Mouse (Mus musculus): ENCODE measurements at regions not wholly inside any gene's neighbourhood (a gene's known extent, or its start where the extent isn't known, plus 50 kb on each side); places are given as distances from the start of the nearest gene placed in this dataset.
"Not testable (repeated sequence)": the region's sequence is repeated elsewhere in the genome, so short reads cannot be mapped to it uniquely, and the experiment has no call there.

DNA sequence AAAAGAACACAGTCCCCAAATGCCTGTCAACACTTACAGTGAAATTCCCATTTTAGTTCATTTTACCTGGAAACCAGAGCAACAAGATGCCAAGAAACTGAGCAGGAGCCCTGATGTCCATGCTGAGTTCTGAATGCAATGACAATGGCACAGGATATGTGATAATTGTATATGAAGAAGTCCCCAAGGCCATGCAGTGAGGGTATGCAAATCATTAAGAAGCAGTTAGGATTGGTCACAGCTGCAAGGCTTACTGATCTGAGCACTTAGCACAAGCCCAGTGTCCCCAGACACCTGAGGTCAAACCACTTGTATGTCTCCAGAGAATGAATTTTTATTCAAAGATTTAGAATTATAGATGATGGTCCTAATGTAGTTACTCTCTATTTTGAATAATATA lies 419.0 kb upstream of the Tacstd2 start:
- not testable (repeated sequence) for ATAC-seq (ENCODE audit: borderline replicate concordance, extremely low read depth, low FRiP score, low TSS enrichment); H3K9me3 ChIP-seq; H3K36me3 ChIP-seq; H3K4me1 ChIP-seq; H3K27me3 ChIP-seq; H3K4me3 ChIP-seq; H3K27ac ChIP-seq; H3K4me2 ChIP-seq; H3K9ac ChIP-seq

DNA sequence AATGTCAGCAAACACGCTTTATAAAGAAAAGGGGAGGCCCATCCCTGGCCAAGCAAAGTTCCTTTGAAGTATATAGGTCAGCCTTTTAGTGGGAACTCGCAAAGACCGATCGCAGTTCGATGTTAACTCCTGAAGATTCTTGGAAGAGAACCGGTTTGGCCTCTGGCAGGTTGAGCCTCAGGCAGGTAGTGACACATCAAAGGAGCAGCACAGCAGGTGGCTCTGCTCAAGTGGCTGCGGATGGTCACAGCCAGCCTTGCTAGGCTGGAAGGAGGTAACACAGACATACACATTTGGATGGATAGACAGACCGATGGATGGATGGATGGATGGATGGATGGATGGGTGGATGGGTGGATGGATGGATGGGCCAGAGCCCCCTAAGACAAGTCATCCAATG lies 395.9 kb upstream of the Tacstd2 start:
- not testable (repeated sequence) for H3K27ac ChIP-seq; H3K36me3 ChIP-seq; H3K4me2 ChIP-seq; ATAC-seq (ENCODE audit: borderline replicate concordance, extremely low read depth, low FRiP score, low TSS enrichment); H3K4me3 ChIP-seq; H3K9me3 ChIP-seq; H3K9ac ChIP-seq; H3K4me1 ChIP-seq; H3K27me3 ChIP-seq
- 23% methylated on average over 8 of the region's 8 CpGs for WGBS

DNA sequence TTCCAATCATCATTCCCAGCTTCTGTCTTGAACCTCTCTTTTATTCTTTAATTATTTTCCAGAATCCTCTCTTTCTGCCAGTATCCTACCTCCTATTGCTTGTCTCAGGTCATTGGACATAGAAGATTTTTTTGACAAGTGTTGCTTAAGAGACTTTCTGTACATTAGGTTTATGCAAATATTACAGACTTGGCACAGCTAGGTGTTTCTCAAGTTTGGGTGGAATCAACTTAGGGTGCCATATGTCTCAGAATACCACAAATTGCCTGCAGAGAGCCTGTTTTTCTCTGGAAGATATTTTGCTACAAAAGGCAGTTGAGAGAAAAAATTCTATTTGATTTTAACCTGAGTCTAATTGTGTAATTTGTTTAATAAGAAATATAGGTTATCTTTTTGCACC lies 386.9 kb upstream of the Tacstd2 start:
- Histone ChIP-seq H3K4me2 (no peak overlapping the region), H3K27me3 (no peaks in the 10 kb centered on the region), H3K4me1 (no peaks in the 10 kb centered on the region), H3K36me3 (no peaks in the 10 kb centered on the region), H3K27ac (no peak overlapping the region), H3K4me3 (no peak overlapping the region), H3K9me3 (no peaks in the 10 kb centered on the region), H3K9ac (no peak overlapping the region)
- ATAC-seq (ENCODE audit: borderline replicate concordance, extremely low read depth, low FRiP score, low TSS enrichment): no peak

DNA sequence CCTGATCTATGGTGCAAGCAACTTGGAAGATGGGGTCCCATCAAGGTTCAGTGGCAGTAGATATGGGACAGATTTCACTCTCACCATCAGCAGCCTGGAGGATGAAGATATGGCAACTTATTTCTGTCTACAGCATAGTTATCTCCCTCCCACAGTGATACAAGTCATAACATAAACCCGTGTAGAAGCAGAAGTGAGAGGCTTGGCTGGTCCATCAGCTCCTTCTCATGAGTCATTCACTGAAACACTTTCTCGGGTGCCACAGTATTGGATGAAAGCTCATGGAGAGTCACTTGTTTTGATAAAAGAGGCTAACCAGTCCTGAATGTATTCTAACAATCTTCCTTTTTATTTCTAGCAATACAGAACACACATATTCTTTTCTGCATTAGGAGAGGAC lies 378.3 kb upstream of the Tacstd2 start:
- no peaks in the 10 kb centered on the region for H3K9me3 ChIP-seq
- 35% methylated on average over 2 of the region's 2 CpGs for WGBS
- ATAC-seq (ENCODE audit: borderline replicate concordance, extremely low read depth, low FRiP score, low TSS enrichment): no peak

DNA sequence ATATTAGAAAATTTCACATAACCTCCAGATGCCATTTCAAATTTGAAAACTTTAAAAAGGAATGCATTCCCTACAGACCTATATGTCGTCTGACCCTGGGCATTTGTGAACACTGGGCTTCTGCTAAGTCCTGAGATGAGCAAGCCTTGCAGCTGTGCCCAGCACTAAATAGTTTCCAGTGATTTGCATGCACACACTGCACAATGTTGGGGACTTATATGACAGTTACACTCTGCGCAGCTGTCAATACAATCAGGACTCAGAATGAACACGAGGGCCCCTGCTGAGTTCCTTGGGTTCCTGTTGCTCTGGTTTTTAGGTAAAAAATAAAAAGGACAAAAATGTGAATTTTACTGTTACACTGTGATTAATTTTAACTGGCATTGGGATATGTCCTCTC lies 377.7 kb upstream of the Tacstd2 start:
- H3K27ac ChIP-seq: no peak overlapping the region
- H3K4me2 ChIP-seq: no peak overlapping the region
- H3K9me3 ChIP-seq: no peaks in the 10 kb centered on the region
- H3K4me3 ChIP-seq: no peak overlapping the region
- no peaks in the 10 kb centered on the region for H3K4me1 ChIP-seq
- ATAC-seq (ENCODE audit: borderline replicate concordance, extremely low read depth, low FRiP score, low TSS enrichment): no peak
- no peaks in the 10 kb centered on the region for H3K27me3 ChIP-seq
- H3K36me3 ChIP-seq: no peaks in the 10 kb centered on the region
- H3K9ac ChIP-seq: no peak overlapping the region
- WGBS: 78% methylated on average over 3 of the region's 3 CpGs

More for the DNA sequence above, 378.3 kb upstream of the Tacstd2 start:
- no peaks in the 10 kb centered on the region for H3K4me1 ChIP-seq
- no peak overlapping the region for H3K27ac ChIP-seq
- no peak overlapping the region for H3K9ac ChIP-seq
- no peak overlapping the region for H3K4me2 ChIP-seq
- no peaks in the 10 kb centered on the region for H3K27me3 ChIP-seq
- H3K4me3 ChIP-seq: no peak overlapping the region
- no peaks in the 10 kb centered on the region for H3K36me3 ChIP-seq

DNA sequence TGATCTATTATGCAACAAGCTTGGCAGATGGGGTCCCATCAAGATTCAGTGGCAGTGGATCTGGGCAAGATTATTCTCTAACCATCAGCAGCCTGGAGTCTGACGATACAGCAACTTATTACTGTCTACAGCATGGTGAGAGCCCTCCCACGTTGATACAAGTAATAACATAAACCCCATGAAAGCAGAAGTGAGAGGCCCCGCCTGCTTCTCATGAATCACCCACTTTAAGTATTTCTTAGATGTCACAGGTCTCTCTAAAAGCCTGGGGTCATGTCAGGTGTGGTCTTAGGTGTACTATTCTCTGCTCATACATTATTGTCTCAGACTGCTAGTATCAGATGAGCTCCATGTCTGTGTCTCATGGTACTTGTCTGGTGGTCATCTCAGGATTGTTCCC lies 360.9 kb upstream of the Tacstd2 start:
- no peak overlapping the region for H3K4me2 ChIP-seq
- WGBS: 67% methylated on average over 3 of the region's 3 CpGs
- no peak for ATAC-seq (ENCODE audit: borderline replicate concordance, extremely low read depth, low FRiP score, low TSS enrichment)
- no peaks in the 10 kb centered on the region for H3K27me3 ChIP-seq
- H3K4me3 ChIP-seq: no peak overlapping the region
- no peak overlapping the region for H3K27ac ChIP-seq
- no peak overlapping the region for H3K9ac ChIP-seq
- no peaks in the 10 kb centered on the region for H3K36me3 ChIP-seq
- H3K9me3 ChIP-seq: no peaks in the 10 kb centered on the region
- H3K4me1 ChIP-seq: no peaks in the 10 kb centered on the region

DNA sequence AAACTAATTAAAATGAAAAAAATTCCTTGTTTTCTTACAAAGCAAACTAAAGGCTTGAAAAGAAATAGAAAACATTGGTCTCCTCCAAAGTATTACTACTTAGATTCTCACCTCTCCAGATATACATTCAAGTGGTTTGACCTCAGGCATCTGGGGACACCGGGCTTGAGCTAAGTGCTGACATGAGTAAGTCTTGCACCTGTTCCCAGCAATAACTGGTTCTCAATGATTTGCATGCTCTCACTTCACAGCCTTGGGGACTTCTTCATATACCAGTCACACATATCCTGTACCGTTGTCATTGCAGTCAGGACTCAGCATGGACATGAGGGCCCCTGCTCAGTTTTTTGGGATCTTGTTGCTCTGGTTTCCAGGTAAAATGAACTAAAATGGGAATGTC lies 360.3 kb upstream of the Tacstd2 start:
- no peaks in the 10 kb centered on the region for H3K27me3 ChIP-seq
- no peak overlapping the region for H3K4me3 ChIP-seq
- ATAC-seq (ENCODE audit: borderline replicate concordance, extremely low read depth, low FRiP score, low TSS enrichment): no peak
- WGBS: 84% methylated on average over 2 of the region's 2 CpGs
- H3K9me3 ChIP-seq: no peaks in the 10 kb centered on the region
- no peak overlapping the region for H3K4me2 ChIP-seq
- H3K9ac ChIP-seq: no peak overlapping the region
- H3K27ac ChIP-seq: no peak overlapping the region
- no peaks in the 10 kb centered on the region for H3K4me1 ChIP-seq
- H3K36me3 ChIP-seq: no peaks in the 10 kb centered on the region

DNA sequence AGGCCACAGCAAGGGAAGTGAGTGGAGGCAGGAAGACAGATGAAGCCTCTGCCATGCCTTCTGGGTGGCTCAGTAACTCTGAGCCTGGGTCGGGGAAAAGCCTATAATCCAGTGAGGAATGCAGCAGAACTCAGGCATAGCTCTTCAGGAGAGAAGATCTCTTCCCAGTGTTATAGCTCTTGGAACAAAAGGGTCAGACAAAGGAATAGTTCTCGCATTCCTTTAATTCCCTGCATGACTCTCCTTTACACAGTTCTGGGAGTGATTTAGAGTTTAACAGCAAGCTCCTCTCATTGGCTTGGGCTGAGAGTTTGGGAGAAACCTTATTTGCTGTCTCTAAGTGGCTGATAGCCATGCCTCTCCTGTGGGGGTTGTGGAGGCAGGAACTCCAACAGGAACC lies 352.0 kb upstream of the Tacstd2 start:
- H3K9me3 ChIP-seq: no peaks in the 10 kb centered on the region
- ATAC-seq (ENCODE audit: borderline replicate concordance, extremely low read depth, low FRiP score, low TSS enrichment): no peak
- H3K4me3 ChIP-seq: no peak overlapping the region
- 63% methylated on average over 2 of the region's 2 CpGs for WGBS
- H3K36me3 ChIP-seq: no peaks in the 10 kb centered on the region
- H3K9ac ChIP-seq: no peak overlapping the region
- no peak overlapping the region for H3K27ac ChIP-seq
- H3K27me3 ChIP-seq: no peaks in the 10 kb centered on the region
- no peaks in the 10 kb centered on the region for H3K4me1 ChIP-seq
- H3K4me2 ChIP-seq: no peak overlapping the region

DNA sequence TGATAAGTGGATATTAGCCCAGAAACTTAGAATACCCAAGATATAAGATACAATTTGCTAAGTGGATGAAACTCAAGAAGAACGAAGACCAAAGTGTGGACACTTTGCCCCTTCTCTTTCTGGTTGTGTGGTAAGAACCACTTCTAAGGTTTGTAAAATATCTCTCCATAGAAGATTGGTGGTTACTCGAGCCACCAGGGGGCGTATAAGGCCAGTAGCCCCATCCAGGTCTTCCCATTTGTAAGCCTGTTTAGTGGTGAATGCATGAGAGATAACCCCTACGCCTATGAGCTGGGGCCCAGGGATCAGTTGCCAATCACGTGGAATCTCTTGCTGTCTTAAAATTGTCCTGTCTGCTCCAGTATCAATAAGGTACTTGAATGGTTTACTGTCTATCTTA lies 349.3 kb upstream of the Tacstd2 start:
- no peak for ATAC-seq (ENCODE audit: borderline replicate concordance, extremely low read depth, low FRiP score, low TSS enrichment)
- Histone ChIP-seq H3K27me3 (no peaks in the 10 kb centered on the region), H3K9ac (no peak overlapping the region), H3K36me3 (no peaks in the 10 kb centered on the region), H3K4me2 (no peak overlapping the region), H3K9me3 (no peaks in the 10 kb centered on the region), H3K27ac (no peak overlapping the region), H3K4me3 (no peak overlapping the region), H3K4me1 (no peaks in the 10 kb centered on the region)
- WGBS: 79% methylated on average over 5 of the region's 5 CpGs

DNA sequence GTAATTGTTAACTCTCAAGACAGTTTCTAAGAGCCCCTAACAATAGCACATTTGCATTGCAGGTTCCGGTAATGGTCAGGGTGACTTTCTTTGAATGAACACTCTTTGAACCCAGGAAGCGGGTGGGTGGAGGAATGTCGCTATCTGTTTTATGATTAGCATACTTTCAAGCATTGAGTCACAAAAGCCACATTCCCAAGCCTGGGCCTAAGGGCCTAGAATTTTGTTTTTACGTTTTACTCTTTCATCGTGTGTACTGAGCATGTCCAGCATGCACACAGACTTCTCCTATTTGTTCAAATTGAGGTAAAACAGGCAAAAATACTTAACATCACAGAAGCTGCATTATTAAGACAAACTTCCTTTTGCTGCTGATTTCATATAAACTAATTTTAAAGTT lies 345.9 kb upstream of the Tacstd2 start:
- WGBS: 82% methylated on average over 5 of the region's 5 CpGs

DNA sequence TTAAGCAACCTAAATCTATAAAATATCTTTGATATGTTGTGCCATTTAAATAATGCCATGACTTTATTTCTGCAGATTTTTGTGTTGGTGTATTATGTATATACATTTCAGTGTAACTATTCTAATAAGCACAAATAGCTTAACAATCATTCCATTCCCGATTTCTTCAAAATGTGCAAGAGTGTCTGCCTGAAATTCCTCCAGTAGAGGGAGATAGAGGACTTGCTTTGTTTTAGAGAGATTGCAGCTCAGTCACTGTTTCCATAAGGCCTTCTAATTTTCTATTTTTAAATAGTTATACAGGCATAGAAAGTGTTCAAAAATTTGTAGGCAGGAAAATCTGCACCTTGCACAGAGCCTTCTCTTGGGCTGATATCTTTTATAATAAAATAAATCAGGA lies 322.3 kb upstream of the Tacstd2 start:
- H3K4me3 ChIP-seq; H3K9me3 ChIP-seq; H3K4me2 ChIP-seq; H3K4me1 ChIP-seq; H3K36me3 ChIP-seq; H3K27me3 ChIP-seq; H3K27ac ChIP-seq; ATAC-seq (ENCODE audit: borderline replicate concordance, extremely low read depth, low FRiP score, low TSS enrichment); H3K9ac ChIP-seq: not testable (repeated sequence)
- WGBS: 12% methylated on average over 1 of the region's 1 CpGs

More for the DNA sequence above, 345.9 kb upstream of the Tacstd2 start:
- H3K4me2 ChIP-seq; H3K9ac ChIP-seq; H3K27ac ChIP-seq; H3K4me1 ChIP-seq; H3K27me3 ChIP-seq; H3K36me3 ChIP-seq; H3K9me3 ChIP-seq; H3K4me3 ChIP-seq; ATAC-seq (ENCODE audit: borderline replicate concordance, extremely low read depth, low FRiP score, low TSS enrichment): not testable (repeated sequence)

DNA sequence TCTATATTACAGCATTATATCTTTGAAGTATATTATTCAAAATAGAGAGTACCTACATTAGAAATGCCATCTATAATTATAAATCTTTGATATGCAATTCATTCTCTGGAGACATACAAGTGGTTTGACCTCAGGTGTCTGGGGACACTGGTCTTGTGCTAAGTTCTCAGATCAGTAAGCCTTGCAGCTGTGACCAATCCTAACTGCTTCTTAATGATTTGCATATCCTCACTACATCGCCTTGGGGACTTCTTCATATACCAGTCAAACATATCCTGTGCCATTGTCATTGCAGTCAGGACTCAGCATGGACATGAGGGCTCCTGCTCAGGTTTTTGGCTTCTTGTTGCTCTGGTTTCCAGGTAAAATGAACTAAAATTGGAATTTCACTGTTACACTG lies 303.9 kb upstream of the Tacstd2 start:
- H3K4me2 ChIP-seq; H3K4me1 ChIP-seq; H3K9me3 ChIP-seq; H3K36me3 ChIP-seq; H3K4me3 ChIP-seq; ATAC-seq (ENCODE audit: borderline replicate concordance, extremely low read depth, low FRiP score, low TSS enrichment); H3K9ac ChIP-seq; H3K27ac ChIP-seq; H3K27me3 ChIP-seq: not testable (repeated sequence)
- 62% methylated on average over 1 of the region's 1 CpGs for WGBS

DNA sequence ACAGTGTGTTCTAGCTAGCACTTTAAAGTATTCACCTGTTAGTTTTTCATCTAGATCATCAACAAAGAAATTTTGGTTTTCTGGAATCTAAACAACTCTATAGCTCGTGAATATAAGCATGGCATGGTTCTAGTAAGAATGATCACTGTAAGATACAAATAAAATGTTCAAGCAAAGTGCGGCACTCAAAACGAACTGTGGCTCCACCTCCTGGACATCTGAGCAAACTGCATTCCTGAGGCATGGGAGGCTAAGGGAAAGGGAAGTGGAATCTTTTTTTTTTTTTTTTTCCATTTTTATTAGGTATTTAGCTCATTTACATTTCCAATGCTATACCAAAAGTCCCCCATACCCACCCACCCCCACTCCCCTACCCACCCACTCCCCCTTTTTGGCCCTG lies 276.9 kb upstream of the Tacstd2 start:
- not testable (repeated sequence) for H3K27ac ChIP-seq; H3K4me1 ChIP-seq; H3K4me2 ChIP-seq; H3K9me3 ChIP-seq; H3K36me3 ChIP-seq; H3K9ac ChIP-seq; H3K27me3 ChIP-seq; ATAC-seq (ENCODE audit: borderline replicate concordance, extremely low read depth, low FRiP score, low TSS enrichment); H3K4me3 ChIP-seq
- 14% methylated on average over 3 of the region's 3 CpGs for WGBS
